8 mouse cellular contexts compared by ENCODE assay signal in the genomic region with DNA sequence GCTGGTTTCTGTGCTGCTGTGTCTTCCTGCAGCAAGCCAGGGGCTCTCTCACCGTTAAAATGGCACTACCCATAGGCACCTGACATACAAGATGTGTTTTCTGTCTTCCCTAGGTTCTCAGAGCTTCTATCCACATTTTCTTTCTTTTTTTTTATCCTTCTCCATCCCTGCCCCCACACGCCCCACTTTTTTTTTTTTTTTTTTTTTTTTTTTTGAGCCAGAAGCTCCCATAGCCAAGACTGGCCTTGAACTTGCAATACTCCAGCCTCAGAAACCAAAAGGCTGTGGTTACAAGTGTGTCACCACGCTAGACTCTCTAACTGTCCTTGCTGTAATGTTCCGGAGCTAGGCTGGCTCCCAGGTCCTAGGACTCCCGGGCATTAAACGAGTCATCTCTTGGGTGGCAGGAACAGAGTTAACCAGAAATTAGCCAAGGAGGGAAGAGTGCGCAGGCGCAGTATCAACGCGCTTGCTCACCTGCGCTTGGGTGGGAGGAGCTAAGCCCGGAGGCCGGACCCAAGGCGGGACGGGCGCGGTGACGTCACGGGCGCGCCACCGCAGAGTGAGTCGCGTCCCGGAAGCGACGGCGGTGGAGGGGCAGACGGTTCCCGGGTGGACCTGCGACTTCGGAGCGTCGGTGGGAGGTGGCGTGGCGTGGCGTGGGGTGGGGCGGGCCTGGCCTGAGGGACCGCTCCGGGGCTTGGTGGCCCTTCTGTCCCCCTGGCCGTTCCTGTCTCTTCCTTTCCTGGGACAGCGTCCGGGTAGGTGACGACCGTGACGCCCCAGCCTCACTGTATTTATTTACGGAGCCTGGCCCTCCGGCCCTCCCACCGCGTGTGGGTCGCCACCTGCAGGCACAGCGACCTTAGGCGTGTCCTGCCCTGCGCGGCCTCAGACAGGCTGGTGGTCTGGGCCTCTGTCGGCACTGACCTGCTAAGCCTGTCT. TPM values are rescaled to one million over a fixed set of nuclear protein-coding genes. Genes with fewer than 3 reads are reported as not detected.
DNase-seq lines count a peak whose midpoint lies in the region; ATAC-seq and TF ChIP-seq lines count a peak whose summit lies in the region.

No protein-coding gene starts in this region.

- H3K27ac ChIP-seq in ES-E14 (ENCODE audit: insufficient read depth, low read depth, low read length, poor library complexity, severe bottlenecking), result no peak overlapping the region
- H3K27ac ChIP-seq in forebrain, embryonic 15.5 days (replicated peaks), result no peak overlapping the region
- H3K27ac ChIP-seq in layer of hippocampus, adult 2 months, result peak overlapping the region; percentile 89
- H3K27ac ChIP-seq in lung, embryonic 14.5 days (ENCODE audit: low read depth), result peak overlapping the region; percentile 59
- no peak overlapping the region for H3K27ac ChIP-seq in olfactory bulb, adult 2 months (ENCODE audit: insufficient read depth, low read depth, low read length)
- no peak overlapping the region for H3K27ac ChIP-seq in thymus, adult 2 months (ENCODE audit: control insufficient read depth, insufficient read depth, low read length)

- in situ Hi-C loops in ES-E14 (cut with MboI; ENCODE audit: low sequenced_read_pairs in 2 of 2, unreplicated experiment in 2 of 2), result no loop called here

- H3K9ac ChIP-seq in ES-E14 (ENCODE audit: insufficient read depth, low read depth, low read length, poor library complexity, severe bottlenecking), result peak overlapping the region; percentile 85
- peak overlapping the region; percentile 77 for H3K9ac ChIP-seq in forebrain, embryonic 15.5 days (replicated peaks)
- H3K9ac ChIP-seq in lung, embryonic 14.5 days, result peak overlapping the region; percentile 84

- DNase-seq in ES-E14 (ENCODE audit: low read depth, low spot score), result peak; percentile 90
- DNase-seq in cerebellum, adult 11-12 months, result peak; percentile 97
- DNase-seq in heart, postnatal 36 days, result peak; percentile 89 to 92
- DNase-seq in layer of hippocampus, adult 2 months (ENCODE audit: low spot score in 2 of 2), result peak; percentile 90 to 94
- peak; percentile 96 for DNase-seq in lung, embryonic 14.5 days
- DNase-seq in thymus, adult 2 months, result peak; percentile 95

- peaks cover 0 to 3% of the 10 kb centered on the region in 2 experiments; a peak in 1 of 4 replicates for H3K4me1 ChIP-seq in ES-E14 (ENCODE audit: control insufficient read depth in 2 of 2, insufficient read depth in 2 of 2, low read length in 2 of 2, poor library complexity in 1 of 2)
- H3K4me1 ChIP-seq in forebrain, embryonic 15.5 days, result peaks cover 24% of the 10 kb centered on the region
- H3K4me1 ChIP-seq in lung, embryonic 14.5 days (ENCODE audit: insufficient read depth), result peaks cover 7% of the 10 kb centered on the region; the same call in 1 of the 2 replicates
- peaks cover 9% of the 10 kb centered on the region for H3K4me1 ChIP-seq in olfactory bulb, adult 2 months (ENCODE audit: control insufficient read depth, insufficient read depth, low read length)
- peaks cover 6% of the 10 kb centered on the region for H3K4me1 ChIP-seq in thymus, adult 2 months (replicated peaks; ENCODE audit: control insufficient read depth, insufficient read depth, low read length)

- peaks cover 8% of the 10 kb centered on the region; the same call in 1 of the 2 replicates for H3K27me3 ChIP-seq in forebrain, embryonic 15.5 days
- H3K27me3 ChIP-seq in lung, embryonic 14.5 days (ENCODE audit: insufficient read depth, low read length), result peaks cover 13% of the 10 kb centered on the region; the same call in 1 of the 2 replicates
- no peaks in the 10 kb centered on the region for H3K27me3 ChIP-seq in thymus, adult 2 months (ENCODE audit: control insufficient read depth, insufficient read depth, low read length)

- ATAC-seq in forebrain, embryonic 15.5 days (replicated peaks), result peak; percentile 94
- ATAC-seq in lung, embryonic 14.5 days (ENCODE audit: insufficient read depth), result peak; percentile 86

- no peaks in the 10 kb centered on the region for H3K9me3 ChIP-seq in ES-E14 (ENCODE audit: control insufficient read depth, insufficient read depth, low read depth, low read length)
- H3K9me3 ChIP-seq in forebrain, embryonic 15.5 days, result no peaks in the 10 kb centered on the region
- no peaks in the 10 kb centered on the region for H3K9me3 ChIP-seq in lung, embryonic 14.5 days (ENCODE audit: low read depth, low read length)

- H3K36me3 ChIP-seq in ES-E14 (ENCODE audit: control insufficient read depth, insufficient read depth, low read length, poor library complexity, severe bottlenecking), result no peaks in the 10 kb centered on the region
- H3K36me3 ChIP-seq in forebrain, embryonic 15.5 days, result no peaks in the 10 kb centered on the region
- no peaks in the 10 kb centered on the region for H3K36me3 ChIP-seq in lung, embryonic 14.5 days (ENCODE audit: insufficient read depth)
- H3K36me3 ChIP-seq in thymus, adult 2 months (ENCODE audit: control insufficient read depth, insufficient read depth, low read length), result no peaks in the 10 kb centered on the region

- no peak for TF ChIP-seq CTCF in layer of hippocampus, adult 2 months (conservative IDR thresholded peaks at IDR 0.05)
- TF ChIP-seq CTCF in lung, embryonic 14.5 days (IDR thresholded peaks at IDR 0.05; ENCODE audit: low read depth), result peak; percentile 25
- no peak for TF ChIP-seq CTCF in olfactory bulb, adult 2 months (IDR thresholded peaks at IDR 0.05; ENCODE audit: insufficient read depth, low read depth, low read length)
- TF ChIP-seq CTCF in thymus, adult 2 months (IDR thresholded peaks at IDR 0.05; ENCODE audit: borderline replicate concordance, control insufficient read depth, extremely low read depth, insufficient read depth, low read length, poor library complexity), result 0 out of 2 replicates have a peak, but pooled peaks have one; percentile 35

- intact Hi-C loops in heart, postnatal 36 days (cut with DNase I), result no loop called here

- TF ChIP-seq POLR2A in olfactory bulb, adult 2 months (IDR thresholded peaks at IDR 0.05; ENCODE audit: insufficient read depth, low read depth, low read length), result peak; percentile 79; the same call in 1 of the 2 replicates
- peak; percentile 91 for TF ChIP-seq POLR2A in thymus, adult 2 months (IDR thresholded peaks at IDR 0.05; ENCODE audit: control insufficient read depth, extremely low read depth, insufficient read depth, low read length, poor library complexity)

- H3K4me3 ChIP-seq in ES-E14 (ENCODE audit: insufficient read depth in 1 of 2, low read depth in 1 of 2, low read length in 2 of 2, poor library complexity in 1 of 2, severe bottlenecking in 1 of 2), result peak overlapping the region; percentile 80 to 97
- H3K4me3 ChIP-seq in forebrain, embryonic 15.5 days, result peak overlapping the region; percentile 71
- H3K4me3 ChIP-seq in layer of hippocampus, adult 2 months, result peak overlapping the region; percentile 96
- H3K4me3 ChIP-seq in lung, embryonic 14.5 days (ENCODE audit: low read depth, low read length), result peak overlapping the region; percentile 92
- H3K4me3 ChIP-seq in olfactory bulb, adult 2 months (ENCODE audit: insufficient read depth, low read depth, low read length), result peak overlapping the region; percentile 70
- H3K4me3 ChIP-seq in thymus, adult 2 months (ENCODE audit: control insufficient read depth, insufficient read depth, low read length), result peak overlapping the region; percentile 65

- H3K4me2 ChIP-seq in forebrain, embryonic 15.5 days (replicated peaks), result peak overlapping the region; percentile 73
- H3K4me2 ChIP-seq in lung, embryonic 14.5 days, result peak overlapping the region; percentile 95

- WGBS in forebrain, embryonic 15.5 days, result 2% methylated on average over 55 of the region's 56 CpGs
- WGBS in lung, embryonic 14.5 days, result 2% methylated on average over 56 of the region's 56 CpGs
- 1% methylated on average over 55 of the region's 56 CpGs for WGBS in olfactory bulb, adult 2 months
- 2% methylated on average over 55 of the region's 56 CpGs for WGBS in thymus, adult 2 months

TF ChIP-seq in ES-E14, 5 proteins besides CTCF, POLR2A, EP300 and RAD21 (continues in another document):
- TF ChIP-seq ZC3H11A (IDR thresholded peaks at IDR 0.05; ENCODE audit: borderline replicate concordance, low read depth, low read length), result no peak

RNA-seq across cellular contexts. Expression of gene Zfyve27, which starts 6.5 kb away (rescaled TPM):
- total RNA-seq in ES-E14 (2012; rRNA removed), result 45.9 and 78.1 TPM in 2 replicates
- 64.1 and 64.8 TPM in 2 replicates for polyA plus RNA-seq in forebrain, embryonic 15.5 days (2015; fragmentation: Nextera tagmentation; extraction: Ambion mirVana)
- 10 to 100 TPM; 25.6 to 25.8 TPM for total RNA-seq in heart, postnatal 36 days (2021)
- 100 to 1,000 TPM in 1 of 2 experiments, 10 to 100 TPM in 1; 91.7 to 101 TPM for total RNA-seq in layer of hippocampus, adult 2 months (2021)
- polyA plus RNA-seq in lung, embryonic 14.5 days (2014; fragmentation: Nextera tagmentation; extraction: Ambion mirVana), result 15.2 and 16.8 TPM in 2 replicates
- polyA plus RNA-seq in olfactory bulb, adult 2 months (2012; ENCODE audit: insufficient read depth, insufficient read length, low replicate concordance, missing spikeins), result not detected in 2 replicates
- 89.7 and 96.4 TPM in 2 replicates for polyA plus RNA-seq in thymus, adult 2 months (2012; rRNA removed)

RNA-seq across cellular contexts. Expression of gene Marveld1, which starts 23.1 kb away (rescaled TPM):
- total RNA-seq in ES-E14 (2012; rRNA removed), result 39.8 and 56.3 TPM in 2 replicates
- polyA plus RNA-seq in forebrain, embryonic 15.5 days (2015; fragmentation: Nextera tagmentation; extraction: Ambion mirVana), result 1.7 and 2.6 TPM in 2 replicates
- total RNA-seq in heart, postnatal 36 days (2021), result 10 to 100 TPM; 22.2 to 24.0 TPM
- 1 to 10 TPM; 7.0 to 8.3 TPM for total RNA-seq in layer of hippocampus, adult 2 months (2021)
- polyA plus RNA-seq in lung, embryonic 14.5 days (2014; fragmentation: Nextera tagmentation; extraction: Ambion mirVana), result 18.6 and 25.4 TPM in 2 replicates
- polyA plus RNA-seq in olfactory bulb, adult 2 months (2012; ENCODE audit: insufficient read depth, insufficient read length, low replicate concordance, missing spikeins), result not detected in 2 replicates
- polyA plus RNA-seq in thymus, adult 2 months (2012; rRNA removed), result 44.4 and 45.7 TPM in 2 replicates

RNA-seq across cellular contexts. Expression of gene Sfrp5, which starts 31.8 kb away (rescaled TPM):
- 6.0 and 7.2 TPM in 2 replicates for total RNA-seq in ES-E14 (2012; rRNA removed)
- polyA plus RNA-seq in forebrain, embryonic 15.5 days (2015; fragmentation: Nextera tagmentation; extraction: Ambion mirVana), result 0.54 and 0.78 TPM in 2 replicates
- total RNA-seq in heart, postnatal 36 days (2021), result 1 to 10 TPM; 5.1 to 5.3 TPM
- total RNA-seq in layer of hippocampus, adult 2 months (2021), result under 1 TPM; 0.25 to 0.26 TPM
- 0.28 and 1.0 TPM in 2 replicates for polyA plus RNA-seq in lung, embryonic 14.5 days (2014; fragmentation: Nextera tagmentation; extraction: Ambion mirVana)
- polyA plus RNA-seq in olfactory bulb, adult 2 months (2012; ENCODE audit: insufficient read depth, insufficient read length, low replicate concordance, missing spikeins), result not detected in 2 replicates
- polyA plus RNA-seq in thymus, adult 2 months (2012; rRNA removed), result 2.0 and 2.4 TPM in 2 replicates

RNA-seq across cellular contexts. Expression of gene Avpi1, which starts 41.4 kb away (rescaled TPM):
- total RNA-seq in ES-E14 (2012; rRNA removed), result 98.8 and 99.2 TPM in 2 replicates
- polyA plus RNA-seq in forebrain, embryonic 15.5 days (2015; fragmentation: Nextera tagmentation; extraction: Ambion mirVana), result 7.2 and 8.1 TPM in 2 replicates
- 10 to 100 TPM; 11.0 to 11.3 TPM for total RNA-seq in heart, postnatal 36 days (2021)
- total RNA-seq in layer of hippocampus, adult 2 months (2021), result 10 to 100 TPM; 18.0 to 20.7 TPM
- 44.3 and 51.6 TPM in 2 replicates for polyA plus RNA-seq in lung, embryonic 14.5 days (2014; fragmentation: Nextera tagmentation; extraction: Ambion mirVana)
- polyA plus RNA-seq in olfactory bulb, adult 2 months (2012; ENCODE audit: insufficient read depth, insufficient read length, low replicate concordance, missing spikeins), result not detected in 2 replicates
- 13.0 and 15.9 TPM in 2 replicates for polyA plus RNA-seq in thymus, adult 2 months (2012; rRNA removed)

Comparison
In these comparisons a context has a peak if more than half of its experiments do, and no peak if none do; other contexts are left out.
1. H3K27ac ChIP-seq: peak in layer of hippocampus, adult 2 months (single experiment) and lung, embryonic 14.5 days (single experiment); none in ES-E14 (single experiment), forebrain, embryonic 15.5 days (single experiment), olfactory bulb, adult 2 months (single experiment) and thymus, adult 2 months (single experiment).
2. CTCF ChIP-seq: peak in lung, embryonic 14.5 days (single experiment) and thymus, adult 2 months (single experiment); none in layer of hippocampus, adult 2 months (single experiment) and olfactory bulb, adult 2 months (single experiment).
3. Peak in every context shown above with its lines, with median percentiles within 50 percentile points of each other: DNase-seq, H3K4me3 ChIP-seq and H3K9ac ChIP-seq.